Mouse (Mus musculus): ENCODE data around the gene Ptges3l.
"Not testable (repeated sequence)": the region's sequence is repeated elsewhere in the genome, so short reads cannot be mapped to it uniquely, and the experiment has no call there.

Ptges3l gene

GRCm38 (mm10) chr11:101418991-101419390 is 6.1 kb downstream of the Ptges3l start:
- DNase-seq, result no peak

- DNase-seq, result peak; percentile 87
Measured at GRCm38 (mm10) chr11:101417101-101417855, 7.9 kb downstream of the Ptges3l start, which contains the start of gene Aarsd1. Gene Aarsd1, minus strand, starts transcription at chr11:101417615.

GRCm38 (mm10) chr11:101416433-101417100 is 8.6 kb downstream of the Ptges3l start:
- no peak for DNase-seq

- DNase-seq, result no peak
Measured at GRCm38 (mm10) chr11:101415306-101415705, 9.8 kb downstream of the Ptges3l start.

GRCm38 (mm10) chr11:101395110-101395509 is 30.0 kb downstream of the Ptges3l start:
- DNase-seq, result no peak

GRCm38 (mm10) chr11:101381817-101382216 is 43.3 kb downstream of the Ptges3l start:
- DNase-seq, result no peak

- no peak for DNase-seq
Measured at GRCm38 (mm10) chr11:101378926-101379325, 46.2 kb downstream of the Ptges3l start.

- not testable (repeated sequence) for DNase-seq
Measured at GRCm38 (mm10) chr11:101378196-101378595, 46.9 kb downstream of the Ptges3l start.

GRCm38 (mm10) chr11:101374421-101374938 is 50.7 kb downstream of the Ptges3l start:
- no peak for DNase-seq

GRCm38 (mm10) chr11:101370141-101370540 is 55.0 kb downstream of the Ptges3l start:
- DNase-seq, result no peak
